Mouse (Mus musculus): Measurements from ENCODE around the gene Pycr2.
"Not testable (repeated sequence)": the region's sequence is repeated elsewhere in the genome, so short reads cannot be mapped to it uniquely, and the experiment has no call there.

Pycr2 gene

GRCm38 (mm10) chr1:180905307-180905706, 1.2 kb downstream of the Pycr2 start:
- no peak for DNase-seq (ENCODE audit: low spot score in 2 of 2)

- DNase-seq (ENCODE audit: low spot score in 2 of 2) = no peak
Observed at GRCm38 (mm10) chr1:180905876-180906275, 1.8 kb downstream of the Pycr2 start.

DNA sequence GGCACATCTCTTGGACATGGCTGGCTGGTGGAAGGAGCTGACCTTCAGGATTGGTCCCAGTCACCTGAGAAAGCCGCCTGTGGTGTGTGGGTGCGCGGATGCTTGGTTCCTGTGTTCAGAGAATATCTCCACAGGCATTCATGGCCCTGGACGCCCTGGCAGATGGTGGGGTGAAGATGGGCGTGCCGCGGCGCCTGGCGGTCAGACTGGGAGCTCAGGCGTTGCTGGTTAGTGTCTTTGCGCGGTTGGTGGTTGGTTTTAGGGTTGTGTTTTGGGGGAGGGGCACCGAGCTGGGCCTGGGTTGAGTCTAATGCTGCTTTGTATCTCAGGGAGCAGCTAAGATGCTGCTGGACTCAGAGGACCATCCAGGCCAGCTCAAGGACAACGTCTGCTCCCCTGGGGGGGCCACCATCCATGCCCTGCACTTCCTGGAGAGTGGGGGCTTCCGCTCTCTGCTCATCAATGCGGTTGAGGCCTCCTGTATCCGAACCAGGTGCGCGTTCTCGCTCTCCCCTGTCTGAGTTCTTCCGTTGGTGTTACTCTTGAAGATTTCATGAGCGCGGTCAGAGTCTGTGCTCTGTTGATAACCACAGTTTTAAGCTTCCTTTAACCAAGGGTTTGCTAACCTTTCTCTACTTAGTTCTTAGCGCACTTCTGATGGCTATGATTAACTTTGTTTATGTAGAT, 2.5 kb downstream of the Pycr2 start:
- DNase-seq (ENCODE audit: low spot score in 2 of 2) = peak in 1 of 2 experiments; percentile 43

DNA sequence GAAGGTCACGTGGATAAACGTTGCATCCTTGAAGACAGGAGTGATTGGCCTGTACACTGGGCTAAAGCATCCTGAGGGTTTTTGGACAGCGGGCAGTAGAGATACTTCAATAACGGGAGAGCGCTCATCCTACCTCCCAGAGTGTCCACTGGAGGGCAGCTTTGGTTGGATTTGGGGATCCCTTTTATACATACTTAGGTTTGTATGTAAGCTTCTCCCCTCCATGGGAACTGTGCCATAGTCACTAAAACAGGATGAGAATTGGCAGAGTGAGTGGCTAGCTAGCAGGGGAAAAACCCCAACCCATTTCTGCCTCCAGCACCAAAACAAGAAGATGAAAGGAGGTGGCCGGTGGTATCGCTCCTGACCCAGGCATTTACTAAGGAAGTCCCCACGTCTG, 7.0 kb downstream of the Pycr2 start:
- no peak for DNase-seq (ENCODE audit: low spot score in 2 of 2)

GRCm38 (mm10) chr1:180911653-180912287, 7.7 kb downstream of the Pycr2 start:
- DNase-seq (ENCODE audit: low spot score in 2 of 2) = no peak

- DNase-seq (ENCODE audit: low spot score in 2 of 2) = no peak
Observed at GRCm38 (mm10) chr1:180912792-180913191, 8.7 kb downstream of the Pycr2 start.

DNA sequence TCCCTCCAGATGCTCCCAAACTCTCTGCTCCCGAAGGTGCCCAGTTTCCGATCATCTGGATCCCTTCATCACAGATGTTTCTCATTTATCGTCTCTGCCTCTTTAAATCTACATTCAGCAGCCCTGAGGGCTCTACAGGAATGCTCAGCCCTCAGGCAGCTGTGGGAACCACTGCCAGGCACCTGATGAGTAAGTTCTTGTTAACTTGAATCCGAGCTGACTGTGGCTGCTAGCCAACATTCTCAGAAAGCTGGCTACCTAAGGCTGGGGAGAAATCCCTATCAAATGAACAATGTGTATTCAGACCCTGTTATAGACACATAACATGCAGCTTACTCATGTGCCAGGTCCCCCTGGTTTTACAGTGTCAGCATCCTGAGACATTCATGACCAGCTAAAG, 9.7 kb downstream of the Pycr2 start:
- no peak for DNase-seq (ENCODE audit: low spot score in 2 of 2)

DNA sequence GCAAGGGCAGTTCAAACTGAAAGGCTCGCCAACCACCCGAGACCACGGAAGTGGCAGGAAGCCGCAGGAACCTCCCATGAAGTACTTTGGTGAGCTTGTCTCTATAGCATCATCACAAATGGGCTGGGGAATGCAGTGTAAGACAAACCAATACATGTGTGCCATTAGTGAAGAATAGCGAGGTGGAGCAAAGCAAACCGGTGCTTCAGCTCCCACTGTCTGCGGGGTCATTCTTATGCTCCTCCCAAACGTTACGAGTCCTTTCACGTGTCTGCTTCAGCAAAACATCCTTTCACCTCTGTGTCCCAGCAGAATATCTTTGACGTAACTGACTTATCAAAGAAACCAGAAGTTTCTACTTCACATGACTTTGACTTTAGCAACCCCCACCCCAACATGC, 12.3 kb downstream of the Pycr2 start:
- no peak for DNase-seq (ENCODE audit: low spot score in 2 of 2)

DNA sequence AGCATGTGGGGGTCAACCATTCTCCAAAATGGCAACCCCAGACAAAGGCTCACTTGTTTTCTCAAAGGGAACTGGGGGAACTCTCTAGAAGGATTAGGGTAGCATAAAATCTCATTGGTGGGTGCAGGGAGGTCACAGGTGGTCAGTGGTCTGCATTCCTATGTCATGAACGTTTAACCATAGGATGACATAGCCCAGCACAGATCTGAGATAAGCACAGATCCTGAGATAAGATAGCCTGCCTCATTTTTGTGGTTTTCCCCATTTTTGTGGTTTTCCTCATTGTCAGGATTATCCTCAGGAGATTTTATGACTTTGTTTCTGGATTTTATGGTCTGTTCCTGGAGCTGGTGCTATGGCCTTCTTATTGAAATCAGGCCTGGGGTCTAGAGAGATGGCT, 13.0 kb downstream of the Pycr2 start:
- DNase-seq (ENCODE audit: low spot score in 2 of 2) = no peak

GRCm38 (mm10) chr1:180919686-180920085, 15.6 kb downstream of the Pycr2 start:
- DNase-seq (ENCODE audit: low spot score in 2 of 2) = peak; percentile 61 to 81

DNA sequence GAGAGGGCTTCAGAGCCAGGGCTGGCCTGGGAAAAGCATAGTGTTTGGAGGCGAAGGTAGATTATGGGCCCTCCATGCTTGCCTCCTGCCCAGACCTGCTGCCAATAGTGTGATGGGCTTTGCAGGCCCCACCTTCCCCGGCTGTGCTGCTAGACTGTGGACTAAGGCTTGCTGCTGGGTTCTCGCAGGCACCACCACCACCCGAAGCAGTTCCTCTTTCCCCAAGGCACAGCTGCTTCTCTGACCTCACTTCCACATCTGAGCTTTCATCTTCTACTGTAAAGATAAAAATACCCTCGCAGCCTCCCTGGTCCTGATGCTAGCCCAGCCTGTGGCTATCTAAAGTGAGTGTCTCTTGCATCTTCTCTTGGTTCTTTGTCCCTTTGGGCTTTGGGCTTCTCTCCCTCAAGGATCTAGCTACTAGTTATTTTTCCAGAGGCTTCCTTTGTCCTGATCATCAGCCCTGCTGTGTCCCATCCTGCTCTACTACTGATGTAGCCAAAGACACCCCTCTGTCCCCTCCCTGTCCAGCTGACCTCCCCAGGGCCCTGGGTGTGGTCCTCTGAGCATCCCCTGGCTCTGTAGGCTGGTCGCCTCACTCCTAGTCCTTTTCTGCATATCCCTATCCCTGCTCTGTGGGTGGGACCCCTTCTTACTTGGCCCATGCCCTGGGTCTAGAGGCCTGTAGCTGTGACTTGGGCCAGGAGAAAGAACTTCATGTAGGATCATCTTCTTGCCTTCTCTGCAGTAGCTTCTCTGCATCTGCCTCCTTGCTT, 18.4 kb downstream of the Pycr2 start:
- peak in 1 of 2 experiments; percentile 56 for DNase-seq (ENCODE audit: low spot score in 2 of 2)

GRCm38 (mm10) chr1:180924737-180925136, 20.6 kb downstream of the Pycr2 start:
- DNase-seq (ENCODE audit: low spot score in 2 of 2) = no peak

GRCm38 (mm10) chr1:180926286-180926685, 22.2 kb downstream of the Pycr2 start:
- DNase-seq (ENCODE audit: low spot score in 2 of 2) = no peak

GRCm38 (mm10) chr1:180929599-180929998, 25.5 kb downstream of the Pycr2 start:
- DNase-seq (ENCODE audit: low spot score in 2 of 2) = no peak

GRCm38 (mm10) chr1:180931106-180931505, 27.0 kb downstream of the Pycr2 start:
- DNase-seq (ENCODE audit: low spot score in 2 of 2) = no peak

DNA sequence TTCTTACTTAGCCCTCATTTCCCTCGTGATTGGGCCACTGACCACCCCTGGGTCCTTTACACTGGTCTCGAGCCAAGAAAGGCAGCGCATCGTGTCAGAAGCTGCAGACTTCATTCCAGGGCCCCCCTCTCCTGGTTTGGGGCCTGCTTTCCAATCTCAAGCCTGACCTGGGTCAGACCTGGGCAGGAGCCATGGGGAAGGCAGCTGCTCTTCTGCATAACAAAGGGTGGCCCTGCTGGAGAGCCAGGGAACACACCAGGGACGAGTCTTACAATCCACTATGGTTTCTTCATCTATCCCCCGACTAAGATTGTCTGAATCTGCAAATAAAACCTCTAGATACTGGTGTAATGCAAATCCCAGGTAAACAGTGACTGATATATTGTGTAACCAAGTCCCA, 29.6 kb downstream of the Pycr2 start:
- no peak for DNase-seq (ENCODE audit: low spot score in 2 of 2)

DNA sequence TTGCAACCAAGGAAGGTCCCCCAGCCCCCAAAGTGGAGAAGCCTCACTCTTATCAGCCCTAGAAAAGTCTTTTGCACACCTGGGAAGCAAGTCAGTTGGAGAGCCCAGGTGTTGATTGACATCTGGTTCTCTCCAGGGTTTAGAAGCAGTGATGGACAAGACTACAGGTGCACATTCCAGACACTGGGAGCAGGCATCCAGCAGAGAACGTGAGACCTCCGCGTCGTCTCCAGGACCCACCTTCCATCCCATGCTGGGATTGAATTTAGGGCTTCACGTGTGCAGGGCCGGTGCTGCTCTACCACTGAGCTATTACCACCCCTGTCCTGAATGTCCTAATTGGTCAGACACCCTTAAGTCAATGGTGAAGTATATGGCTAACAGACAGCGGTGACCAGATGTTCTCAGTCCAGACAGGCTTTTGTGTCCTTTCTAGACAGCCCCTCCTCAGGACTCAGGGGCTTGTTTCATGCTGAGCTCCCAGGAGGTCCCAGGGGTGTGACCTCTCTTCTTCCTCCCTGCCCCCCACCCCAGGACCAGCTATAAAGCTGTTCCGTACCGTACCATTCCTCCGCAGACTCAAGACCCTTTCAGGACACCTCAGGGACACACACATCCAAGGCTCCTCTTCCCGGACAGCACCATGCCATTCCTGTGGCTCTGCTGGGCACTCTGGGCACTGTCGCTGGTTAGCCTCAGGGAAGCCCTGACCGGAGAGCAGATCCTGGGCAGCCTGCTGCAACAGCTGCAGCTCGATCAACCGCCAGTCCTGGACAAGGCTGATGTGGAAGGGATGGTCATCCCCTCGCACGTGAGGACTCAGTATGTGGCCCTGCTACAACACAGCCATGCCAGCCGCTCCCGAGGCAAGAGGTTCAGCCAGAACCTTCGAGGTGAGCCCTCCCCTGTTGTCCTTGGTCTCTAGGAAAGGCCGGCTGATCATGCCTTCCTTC, 30.6 kb downstream of the Pycr2 start, which contains the start of gene Lefty1:
TSS of gene Lefty1 (plus strand) at position 556 of the 953 bp plus-strand sequence.
- DNase-seq (ENCODE audit: low spot score in 2 of 2) = no peak

GRCm38 (mm10) chr1:180936610-180937398, 32.7 kb downstream of the Pycr2 start:
- peak in 1 of 2 experiments; percentile 54 for DNase-seq (ENCODE audit: low spot score in 2 of 2)

DNA sequence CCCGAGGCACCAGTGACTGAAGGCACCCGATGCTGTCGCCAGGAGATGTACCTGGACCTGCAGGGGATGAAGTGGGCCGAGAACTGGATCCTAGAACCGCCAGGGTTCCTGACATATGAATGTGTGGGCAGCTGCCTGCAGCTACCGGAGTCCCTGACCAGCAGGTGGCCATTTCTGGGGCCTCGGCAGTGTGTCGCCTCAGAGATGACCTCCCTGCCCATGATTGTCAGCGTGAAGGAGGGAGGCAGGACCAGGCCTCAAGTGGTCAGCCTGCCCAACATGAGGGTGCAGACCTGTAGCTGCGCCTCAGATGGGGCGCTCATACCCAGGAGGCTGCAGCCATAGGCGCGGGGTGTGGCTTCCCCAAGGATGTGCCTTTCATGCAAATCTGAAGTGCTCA, 33.5 kb downstream of the Pycr2 start:
- DNase-seq (ENCODE audit: low spot score in 2 of 2) = not testable (repeated sequence)

DNA sequence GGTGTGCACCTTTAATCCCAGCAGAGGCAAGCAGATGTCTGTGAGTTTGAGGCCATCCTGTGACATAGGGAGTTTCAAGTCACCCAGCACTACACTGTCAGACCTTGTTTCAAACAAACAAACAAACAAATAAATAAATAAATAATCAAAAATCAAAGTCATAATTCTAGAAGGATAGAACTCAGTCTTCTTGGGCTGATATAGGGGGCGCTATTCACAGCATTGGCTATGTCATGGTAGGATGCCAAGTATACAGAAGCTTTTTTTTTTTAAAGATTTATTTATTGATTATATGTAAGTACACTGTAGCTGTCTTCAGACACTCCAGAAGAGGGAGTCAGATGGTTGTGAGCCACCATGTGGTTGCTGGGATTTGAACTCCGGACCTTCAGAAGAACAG, 34.7 kb downstream of the Pycr2 start:
- DNase-seq (ENCODE audit: low spot score in 2 of 2) = not testable (repeated sequence)

All from spleen, postnatal 4 days (tissue).